Mouse (Mus musculus): ENCODE measurements around the gene M6pr. TPM values are rescaled to one million over a fixed set of nuclear protein-coding genes. Genes with fewer than 3 reads are reported as not detected.

Gene M6pr
- polyA plus RNA-seq, 1 experiment from 2014 or later: 110 TPM

- H3K27ac ChIP-seq (ENCODE audit: low read depth, low read length): no peak overlapping the region
- H3K4me2 ChIP-seq (replicated peaks; ENCODE audit: low read depth, low read length): no peak overlapping the region
- 87% methylated on average over 9 of the region's 9 CpGs for WGBS
- H3K9me3 ChIP-seq (ENCODE audit: control insufficient read depth, low read length): no peaks in the 10 kb centered on the region
- H3K9ac ChIP-seq (ENCODE audit: low read depth, low read length): no peak overlapping the region
- H3K27me3 ChIP-seq (ENCODE audit: control insufficient read depth, insufficient read depth, low read length): no peaks in the 10 kb centered on the region
- ATAC-seq (ENCODE audit: low FRiP score, low TSS enrichment): no peak
- H3K4me3 ChIP-seq (ENCODE audit: low read length): no peak overlapping the region
- no peaks in the 10 kb centered on the region for H3K4me1 ChIP-seq (ENCODE audit: control insufficient read depth, insufficient read depth, low read length)
- H3K36me3 ChIP-seq (ENCODE audit: control insufficient read depth, insufficient read depth, low read length): no peaks in the 10 kb centered on the region
Observed at GRCm38 (mm10) chr6:122303526-122303925, 5.0 kb upstream of the M6pr start.

GRCm38 (mm10) chr6:122304355-122304754 lies 4.2 kb upstream of the M6pr start:
- H3K9ac ChIP-seq (ENCODE audit: low read depth, low read length): no peak overlapping the region
- H3K4me3 ChIP-seq (ENCODE audit: low read length): no peak overlapping the region
- no peaks in the 10 kb centered on the region for H3K27me3 ChIP-seq (ENCODE audit: control insufficient read depth, insufficient read depth, low read length)
- 33% methylated on average over 6 of the region's 6 CpGs for WGBS
- no peaks in the 10 kb centered on the region for H3K36me3 ChIP-seq (ENCODE audit: control insufficient read depth, insufficient read depth, low read length)
- peaks cover under 1% of the 10 kb centered on the region; the same call in 1 of the 2 replicates for H3K4me1 ChIP-seq (ENCODE audit: control insufficient read depth, insufficient read depth, low read length)
- no peak overlapping the region for H3K27ac ChIP-seq (ENCODE audit: low read depth, low read length)
- ATAC-seq (ENCODE audit: low FRiP score, low TSS enrichment): no peak
- no peak overlapping the region for H3K4me2 ChIP-seq (replicated peaks; ENCODE audit: low read depth, low read length)
- no peaks in the 10 kb centered on the region for H3K9me3 ChIP-seq (ENCODE audit: control insufficient read depth, low read length)

GRCm38 (mm10) chr6:122304790-122305555 lies 3.5 kb upstream of the M6pr start:
- H3K4me3 ChIP-seq (ENCODE audit: low read length): no peak overlapping the region
- no peak overlapping the region for H3K4me2 ChIP-seq (replicated peaks; ENCODE audit: low read depth, low read length)
- WGBS: 86% methylated on average over 12 of the region's 12 CpGs
- no peak for ATAC-seq (ENCODE audit: low FRiP score, low TSS enrichment)
- H3K27me3 ChIP-seq (ENCODE audit: control insufficient read depth, insufficient read depth, low read length): no peaks in the 10 kb centered on the region
- no peaks in the 10 kb centered on the region for H3K36me3 ChIP-seq (ENCODE audit: control insufficient read depth, insufficient read depth, low read length)
- no peak overlapping the region for H3K9ac ChIP-seq (ENCODE audit: low read depth, low read length)
- H3K4me1 ChIP-seq (ENCODE audit: control insufficient read depth, insufficient read depth, low read length): peaks cover 7% of the 10 kb centered on the region
- H3K9me3 ChIP-seq (ENCODE audit: control insufficient read depth, low read length): no peaks in the 10 kb centered on the region
- H3K27ac ChIP-seq (ENCODE audit: low read depth, low read length): no peak overlapping the region

GRCm38 (mm10) chr6:122306707-122307106 lies 1.8 kb upstream of the M6pr start:
- ATAC-seq (ENCODE audit: low FRiP score, low TSS enrichment): no peak
- Histone ChIP-seq H3K27me3 (ENCODE audit: control insufficient read depth, insufficient read depth, low read length) (no peaks in the 10 kb centered on the region), H3K9ac (ENCODE audit: low read depth, low read length) (no peak overlapping the region), H3K27ac (ENCODE audit: low read depth, low read length) (no peak overlapping the region), H3K4me1 (ENCODE audit: control insufficient read depth, insufficient read depth, low read length) (peaks cover 15% of the 10 kb centered on the region), H3K4me3 (ENCODE audit: low read length) (no peak overlapping the region), H3K4me2 (replicated peaks; ENCODE audit: low read depth, low read length) (no peak overlapping the region), H3K36me3 (ENCODE audit: control insufficient read depth, insufficient read depth, low read length) (0 out of 2 replicates have a peak, but pooled peaks cover 1% of the 10 kb centered on the region), H3K9me3 (ENCODE audit: control insufficient read depth, low read length) (no peaks in the 10 kb centered on the region)
- WGBS: 88% methylated on average over 4 of the region's 4 CpGs

GRCm38 (mm10) chr6:122308136-122308504 lies 400 bp upstream of the M6pr start:
- peaks cover 15% of the 10 kb centered on the region for H3K4me1 ChIP-seq (ENCODE audit: control insufficient read depth, insufficient read depth, low read length)
- H3K36me3 ChIP-seq (ENCODE audit: control insufficient read depth, insufficient read depth, low read length): peaks cover 13% of the 10 kb centered on the region; the same call in 1 of the 2 replicates
- 64% methylated on average over 6 of the region's 6 CpGs for WGBS
- no peaks in the 10 kb centered on the region for H3K27me3 ChIP-seq (ENCODE audit: control insufficient read depth, insufficient read depth, low read length)
- peak; percentile 33 for ATAC-seq (ENCODE audit: low FRiP score, low TSS enrichment)
- no peaks in the 10 kb centered on the region for H3K9me3 ChIP-seq (ENCODE audit: control insufficient read depth, low read length)
- peak overlapping the region; percentile 71; the same call in 1 of the 2 replicates for H3K4me3 ChIP-seq (ENCODE audit: low read length)
- H3K27ac ChIP-seq (ENCODE audit: low read depth, low read length): no peak overlapping the region
- H3K4me2 ChIP-seq (replicated peaks; ENCODE audit: low read depth, low read length): no peak overlapping the region; the same call in 1 of the 2 replicates
- no peak overlapping the region for H3K9ac ChIP-seq (ENCODE audit: low read depth, low read length)

GRCm38 (mm10) chr6:122309446-122309960 lies 983 bp downstream of the M6pr start:
- no peak overlapping the region for H3K27ac ChIP-seq (ENCODE audit: low read depth, low read length)

GRCm38 (mm10) chr6:122310187-122310820 lies 1.8 kb downstream of the M6pr start:
- peak overlapping the region; percentile 71; the same call in 1 of the 2 replicates for H3K4me3 ChIP-seq (ENCODE audit: low read length)
- ATAC-seq (ENCODE audit: low FRiP score, low TSS enrichment): no peak
- H3K36me3 ChIP-seq (ENCODE audit: control insufficient read depth, insufficient read depth, low read length): peaks cover 34% of the 10 kb centered on the region
- peaks cover 15% of the 10 kb centered on the region for H3K4me1 ChIP-seq (ENCODE audit: control insufficient read depth, insufficient read depth, low read length)
- peak overlapping the region; percentile 87 for H3K4me2 ChIP-seq (replicated peaks; ENCODE audit: low read depth, low read length)
- WGBS: 69% methylated on average over 5 of the region's 5 CpGs
- H3K9ac ChIP-seq (ENCODE audit: low read depth, low read length): 0 out of 2 replicates have a peak overlapping the region, but pooled peaks have one; percentile 81
- no peaks in the 10 kb centered on the region for H3K9me3 ChIP-seq (ENCODE audit: control insufficient read depth, low read length)
- no peaks in the 10 kb centered on the region for H3K27me3 ChIP-seq (ENCODE audit: control insufficient read depth, insufficient read depth, low read length)
- no peak overlapping the region for H3K27ac ChIP-seq (ENCODE audit: low read depth, low read length)

More at GRCm38 (mm10) chr6:122309446-122309960, 983 bp downstream of the M6pr start:
- no peak for ATAC-seq (ENCODE audit: low FRiP score, low TSS enrichment)
- WGBS: 8% methylated on average over 11 of the region's 11 CpGs
- H3K9ac ChIP-seq (ENCODE audit: low read depth, low read length): peak overlapping the region; percentile 81
- peak overlapping the region; percentile 87 for H3K4me2 ChIP-seq (replicated peaks; ENCODE audit: low read depth, low read length)
- no peaks in the 10 kb centered on the region for H3K9me3 ChIP-seq (ENCODE audit: control insufficient read depth, low read length)
- no peaks in the 10 kb centered on the region for H3K27me3 ChIP-seq (ENCODE audit: control insufficient read depth, insufficient read depth, low read length)
- peaks cover 26% of the 10 kb centered on the region for H3K36me3 ChIP-seq (ENCODE audit: control insufficient read depth, insufficient read depth, low read length)
- H3K4me1 ChIP-seq (ENCODE audit: control insufficient read depth, insufficient read depth, low read length): peaks cover 15% of the 10 kb centered on the region
- peak overlapping the region; percentile 71 for H3K4me3 ChIP-seq (ENCODE audit: low read length)

- Histone ChIP-seq H3K9ac (ENCODE audit: low read depth, low read length) (no peak overlapping the region), H3K9me3 (ENCODE audit: control insufficient read depth, low read length) (no peaks in the 10 kb centered on the region), H3K27ac (ENCODE audit: low read depth, low read length) (no peak overlapping the region), H3K4me1 (ENCODE audit: control insufficient read depth, insufficient read depth, low read length) (no peaks in the 10 kb centered on the region), H3K36me3 (ENCODE audit: control insufficient read depth, insufficient read depth, low read length) (peaks cover 89% of the 10 kb centered on the region), H3K27me3 (ENCODE audit: control insufficient read depth, insufficient read depth, low read length) (no peaks in the 10 kb centered on the region), H3K4me3 (ENCODE audit: low read length) (no peak overlapping the region), H3K4me2 (replicated peaks; ENCODE audit: low read depth, low read length) (no peak overlapping the region)
- WGBS: 92% methylated on average over 1 of the region's 1 CpGs
- ATAC-seq (ENCODE audit: low FRiP score, low TSS enrichment): no peak
Observed at GRCm38 (mm10) chr6:122318726-122319125, 10.2 kb downstream of the M6pr start.
